Mouse (Mus musculus): ENCODE data around the gene Topbp1. TPM values are rescaled to one million over a fixed set of nuclear protein-coding genes. Genes with fewer than 3 reads are reported as not detected.

The Topbp1 gene
- total and polyA plus RNA-seq, 3 experiments, result 95.0 to 141 (median 104) TPM

DNA sequence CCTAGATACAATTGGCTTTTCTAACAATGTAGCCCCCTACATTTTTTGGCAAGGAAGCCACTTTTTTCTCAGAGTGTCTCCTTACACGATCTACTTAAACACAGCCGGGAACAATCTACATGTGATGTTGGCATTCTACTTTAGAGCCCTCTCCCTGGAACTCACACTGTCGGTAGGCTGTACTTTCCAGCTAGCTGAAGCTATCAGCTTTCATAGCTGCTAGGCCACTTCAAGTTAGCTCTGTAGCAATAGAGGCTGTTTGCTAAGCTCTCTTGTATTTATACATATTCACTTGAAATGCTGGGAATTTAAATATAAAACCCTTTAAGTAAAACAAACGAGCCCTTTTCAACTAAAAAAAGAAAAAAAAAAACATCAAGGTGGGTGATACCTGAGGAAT lies 2.8 kb upstream of the Topbp1 start:
- Histone ChIP-seq H3K27ac (ENCODE audit: insufficient read depth, low read depth) (no peak overlapping the region), H3K4me2 (ENCODE audit: insufficient read depth, low read depth, poor library complexity, severe bottlenecking) (no peak overlapping the region), H3K36me3 (replicated peaks in 1 of 2; ENCODE audit: control insufficient read depth in 1 of 2, insufficient read depth in 1 of 2, low read length in 1 of 2) (peaks cover 0 to 28% of the 10 kb centered on the region in 2 experiments), H3K9me3 (replicated peaks; ENCODE audit: low read length) (no peaks in the 10 kb centered on the region), H3K79me2 (replicated peaks; ENCODE audit: control insufficient read depth, extremely low read depth, insufficient read depth, poor library complexity, severe bottlenecking) (peaks cover 16% of the 10 kb centered on the region), H3K4me1 (ENCODE audit: control insufficient read depth in 1 of 2, insufficient read depth in 2 of 2) (peaks cover 0 to 16% of the 10 kb centered on the region in 2 experiments; a peak in 2 of 4 replicates), H3K27me3 (replicated peaks) (no peaks in the 10 kb centered on the region), H3K9ac (ENCODE audit: insufficient read depth, low read depth) (no peak overlapping the region), H3K4me3 (replicated peaks in 1 of 3; ENCODE audit: low read depth in 2 of 3, low read length in 2 of 3, poor library complexity in 1 of 3) (no peak overlapping the region)
- dilution Hi-C loops (cut with MboI; ENCODE audit: extremely low pct_ligation_motif_present, extremely low pct_unique_long_range_greater_than_20kb, low sequenced_read_pairs) (no loop called here), in situ Hi-C loops (cut with MboI; ENCODE audit: low pct_ligation_motif_present, low pct_unique_long_range_greater_than_20kb, low sequenced_read_pairs) (no loop called here)
- no peak for DNase-seq (ENCODE audit: extremely low read depth)
- TF ChIP-seq MYC (IDR thresholded peaks at IDR 0.05; ENCODE audit: low read depth, low read length) (no peak), ZMIZ1 (IDR thresholded peaks at IDR 0.05; ENCODE audit: low read depth, low read length) (no peak), KAT2A (IDR thresholded peaks at IDR 0.05; ENCODE audit: insufficient replicate concordance, low read length) (no peak), MAX (IDR thresholded peaks at IDR 0.05; ENCODE audit: low read length) (no peak), TCF12 (IDR thresholded peaks at IDR 0.05; ENCODE audit: low read depth, low read length) (no peak), ETS1 (conservative IDR thresholded peaks at IDR 0.05; ENCODE audit: low read depth, low read length) (no peak), ZNF384 (IDR thresholded peaks at IDR 0.05; ENCODE audit: low read depth, low read length) (no peak), RAD21 (IDR thresholded peaks at IDR 0.05; ENCODE audit: low read depth, low read length) (no peak), MAFK (IDR thresholded peaks at IDR 0.05; ENCODE audit: insufficient replicate concordance, low read length) (no peak), ZKSCAN1 (IDR thresholded peaks at IDR 0.05; ENCODE audit: borderline replicate concordance, low read depth, low read length) (no peak), HCFC1 (IDR thresholded peaks at IDR 0.05; ENCODE audit: low read depth, low read length) (no peak)

DNA sequence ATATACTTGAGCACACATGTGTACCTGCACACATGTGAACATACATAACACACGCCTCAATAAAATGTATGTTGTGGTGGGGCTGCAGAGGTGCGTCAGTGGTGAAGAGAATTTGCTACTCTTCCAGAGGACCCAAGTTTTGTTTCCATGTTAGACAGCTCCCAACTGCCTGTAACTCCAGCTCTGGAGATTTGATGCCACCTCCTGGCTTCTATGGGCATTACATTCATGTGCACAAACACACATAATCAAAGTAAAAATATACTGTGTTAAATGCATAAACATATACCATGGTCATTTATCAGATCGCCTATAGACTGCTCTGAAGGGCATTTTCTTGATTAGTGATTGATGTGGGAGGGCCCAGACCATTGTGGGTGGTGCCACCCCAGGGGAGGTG lies 2.3 kb upstream of the Topbp1 start:
- peaks cover 19% of the 10 kb centered on the region for H3K79me2 ChIP-seq (replicated peaks; ENCODE audit: control insufficient read depth, extremely low read depth, insufficient read depth, poor library complexity, severe bottlenecking)
- dilution Hi-C loops (cut with MboI; ENCODE audit: extremely low pct_ligation_motif_present, extremely low pct_unique_long_range_greater_than_20kb, low sequenced_read_pairs), result no loop called here
- H3K36me3 ChIP-seq (replicated peaks in 1 of 2; ENCODE audit: control insufficient read depth in 1 of 2, insufficient read depth in 1 of 2, low read length in 1 of 2), result peaks cover 0 to 32% of the 10 kb centered on the region in 2 experiments
- no peak overlapping the region for H3K4me2 ChIP-seq (ENCODE audit: insufficient read depth, low read depth, poor library complexity, severe bottlenecking)
- H3K4me3 ChIP-seq (replicated peaks in 1 of 3; ENCODE audit: low read depth in 2 of 3, low read length in 2 of 3, poor library complexity in 1 of 3), result no peak overlapping the region
- peak; percentile 60 for DNase-seq (ENCODE audit: extremely low read depth)
- H3K9ac ChIP-seq (ENCODE audit: insufficient read depth, low read depth), result no peak overlapping the region
- H3K9me3 ChIP-seq (replicated peaks; ENCODE audit: low read length), result no peaks in the 10 kb centered on the region
- in situ Hi-C loops (cut with MboI; ENCODE audit: low pct_ligation_motif_present, low pct_unique_long_range_greater_than_20kb, low sequenced_read_pairs), result no loop called here
- no peaks in the 10 kb centered on the region for H3K27me3 ChIP-seq (replicated peaks)
- H3K27ac ChIP-seq (ENCODE audit: insufficient read depth, low read depth), result no peak overlapping the region
- H3K4me1 ChIP-seq (ENCODE audit: control insufficient read depth in 1 of 2, insufficient read depth in 2 of 2), result peaks cover 0 to 20% of the 10 kb centered on the region in 2 experiments; a peak in 2 of 4 replicates
- TF ChIP-seq SMC3 (IDR thresholded peaks at IDR 0.05; ENCODE audit: low read depth, low read length) (peak; percentile 86), RAD21 (IDR thresholded peaks at IDR 0.05; ENCODE audit: low read depth, low read length) (peak; percentile 90), CHD1 (IDR thresholded peaks at IDR 0.05; ENCODE audit: low read depth, low read length) (no peak), CTCF (conservative IDR thresholded peaks at IDR 0.05 in 1 of 2, IDR thresholded peaks at IDR 0.05 in 1 of 2; ENCODE audit: low read depth in 2 of 2, low read length in 2 of 2) (peak; percentile 74 to 88), ZKSCAN1 (IDR thresholded peaks at IDR 0.05; ENCODE audit: borderline replicate concordance, low read depth, low read length) (no peak), BHLHE40 (IDR thresholded peaks at IDR 0.05; ENCODE audit: low read depth, low read length) (no peak), RCOR1 (conservative IDR thresholded peaks at IDR 0.05; ENCODE audit: low read depth, low read length) (no peak), JUN (IDR thresholded peaks at IDR 0.05; ENCODE audit: insufficient read depth, low read depth, low read length) (no peak), POLR2AphosphoS2 (IDR thresholded peaks at IDR 0.05; ENCODE audit: low read depth, low read length) (no peak), ZC3H11A (IDR thresholded peaks at IDR 0.05; ENCODE audit: low read depth, low read length) (0 out of 2 replicates have a peak, but pooled peaks have one; percentile 10), ZNF384 (IDR thresholded peaks at IDR 0.05; ENCODE audit: low read depth, low read length) (no peak), MYC (IDR thresholded peaks at IDR 0.05; ENCODE audit: low read depth, low read length) (no peak)

All from CH12.LX (cell line).